Mouse (Mus musculus) hindbrain, embryonic 16.5 days (tissue): Measurements from ENCODE around the gene Twist2. TPM values are rescaled to one million over a fixed set of nuclear protein-coding genes. Genes with fewer than 3 reads are reported as not detected.

Experiments used
- ATAC-seq: fragments of 200-750 bp; cut with Nextera tagmentation; 2 replicates; pipeline ENCODE4 v1.8.0; 2017; ENCODE audit warnings: moderate TSS enrichment, moderate library complexity
- H3K27ac ChIP-seq: fragments of 300-500 bp; sonication (generic); 2 replicates; pipeline ENCODE4 v1.5.1; 2014; ENCODE audit warnings: low read depth, mild to moderate bottlenecking, control low read depth, low read length, moderate library complexity
- H3K27me3 ChIP-seq: fragments of 300-500 bp; sonication (generic); replicated peaks from 2 replicates; pipeline ENCODE4 v1.6.1; 2014; ENCODE audit warnings: low read length; ENCODE audit not compliant: control insufficient read depth, insufficient read depth
- H3K36me3 ChIP-seq: fragments of 300-500 bp; sonication (generic); 2 replicates; pipeline ENCODE4 v1.6.1; 2014; ENCODE audit warnings: mild to moderate bottlenecking, low read length, moderate library complexity, mixed read lengths; ENCODE audit not compliant: control insufficient read depth, insufficient read depth
- H3K4me1 ChIP-seq: fragments of 300-500 bp; sonication (generic); 2 replicates; pipeline ENCODE4 v1.6.1; 2014; ENCODE audit warnings: low read depth, low read length; ENCODE audit not compliant: control insufficient read depth, insufficient read depth
- H3K4me2 ChIP-seq: fragments of 300-500 bp; sonication (generic); 2 replicates; pipeline ENCODE4 v1.6.1; 2014; ENCODE audit warnings: mild to moderate bottlenecking, low read length, control low read depth, moderate library complexity
- H3K4me3 ChIP-seq: fragments of 300-500 bp; sonication (generic); 2 replicates; pipeline ENCODE4 v1.5.1; 2014; ENCODE audit warnings: mild to moderate bottlenecking, low read length, control low read depth, moderate library complexity
- H3K9ac ChIP-seq: fragments of 300-500 bp; sonication (generic); 2 replicates; pipeline ENCODE4 v1.6.1; 2014; ENCODE audit warnings: low read depth, mild to moderate bottlenecking, control low read depth, low read length, moderate library complexity
- H3K9me3 ChIP-seq: fragments of 300-500 bp; sonication (generic); 2 replicates; pipeline ENCODE4 v1.6.1; 2014; ENCODE audit warnings: mild to moderate bottlenecking, low read length, moderate library complexity; ENCODE audit not compliant: control insufficient read depth
- WGBS: fragments of 180-500 bp; shearing (Covaris S2); extraction: QIAGEN DNeasy Blood & Tissue Kit; methylation state at CpG from one replicate; pipeline ENCODE4 v1.1.7; 2014; 5-methylcytosine and 5-hydroxymethylcytosine counted together
- polyA plus RNA-seq: library from polyadenylated mRNA; unstranded; fragments of >200 nt; fragmentation: Nextera tagmentation; extraction: Ambion mirVana; gene quantifications from 2 replicates; pipeline ENCODE4 v1.2.1, GENCODE M21; 2015

Twist2 gene
- polyA plus RNA-seq, 1 experiment from 2014 or later: 2.0 TPM

- H3K4me3 ChIP-seq: no peak overlapping the region
- no peaks in the 10 kb centered on the region for H3K36me3 ChIP-seq
- 80% methylated on average over 9 of the region's 9 CpGs for WGBS
- H3K9ac ChIP-seq: no peak overlapping the region
- no peak for ATAC-seq
- H3K4me1 ChIP-seq: no peaks in the 10 kb centered on the region
- no peaks in the 10 kb centered on the region for H3K27me3 ChIP-seq
- H3K4me2 ChIP-seq: no peak overlapping the region
- H3K9me3 ChIP-seq: no peaks in the 10 kb centered on the region
- no peak overlapping the region for H3K27ac ChIP-seq
Observed at GRCm38 (mm10) chr1:91856771-91857664, 55.8 kb downstream of the Twist2 start.

- H3K4me3 ChIP-seq: no peak overlapping the region
- WGBS: 85% methylated on average over 11 of the region's 11 CpGs
- no peak overlapping the region for H3K27ac ChIP-seq
- no peaks in the 10 kb centered on the region for H3K4me1 ChIP-seq
- no peak for ATAC-seq
- H3K27me3 ChIP-seq: no peaks in the 10 kb centered on the region
- H3K9me3 ChIP-seq: no peaks in the 10 kb centered on the region
- no peak overlapping the region for H3K9ac ChIP-seq
- H3K36me3 ChIP-seq: no peaks in the 10 kb centered on the region
- no peak overlapping the region for H3K4me2 ChIP-seq
Observed at GRCm38 (mm10) chr1:91858101-91858790, 57.0 kb downstream of the Twist2 start.

GRCm38 (mm10) chr1:91858901-91859300 lies 57.6 kb downstream of the Twist2 start:
- Histone ChIP-seq H3K4me3 (no peak overlapping the region), H3K27ac (no peak overlapping the region), H3K9ac (no peak overlapping the region), H3K36me3 (no peaks in the 10 kb centered on the region), H3K4me2 (no peak overlapping the region), H3K9me3 (no peaks in the 10 kb centered on the region), H3K4me1 (no peaks in the 10 kb centered on the region), H3K27me3 (no peaks in the 10 kb centered on the region)
- ATAC-seq: no peak
- WGBS: 93% methylated on average over 1 of the region's 1 CpGs

GRCm38 (mm10) chr1:91861511-91861910 lies 60.2 kb downstream of the Twist2 start:
- ATAC-seq: no peak
- no peaks in the 10 kb centered on the region for H3K9me3 ChIP-seq
- no peak overlapping the region for H3K9ac ChIP-seq
- no peaks in the 10 kb centered on the region for H3K27me3 ChIP-seq
- no peak overlapping the region for H3K4me2 ChIP-seq
- H3K27ac ChIP-seq: no peak overlapping the region
- no peak overlapping the region for H3K4me3 ChIP-seq
- no peaks in the 10 kb centered on the region for H3K4me1 ChIP-seq
- H3K36me3 ChIP-seq: no peaks in the 10 kb centered on the region
- 87% methylated on average over 7 of the region's 7 CpGs for WGBS

- Histone ChIP-seq H3K9me3 (no peaks in the 10 kb centered on the region), H3K4me2 (no peak overlapping the region), H3K27me3 (no peaks in the 10 kb centered on the region; the same call in 1 of the 2 replicates), H3K36me3 (no peaks in the 10 kb centered on the region), H3K4me3 (no peak overlapping the region), H3K4me1 (no peaks in the 10 kb centered on the region), H3K27ac (no peak overlapping the region), H3K9ac (no peak overlapping the region)
- whole genome bisulfite sequencing: 61% methylated on average over 2 of the region's 2 CpGs
- no peak for ATAC-seq
Observed at GRCm38 (mm10) chr1:91866001-91866400, 64.7 kb downstream of the Twist2 start.

- H3K27ac ChIP-seq: no peak overlapping the region
- no peak for ATAC-seq
- H3K4me2 ChIP-seq: no peak overlapping the region
- 51% methylated on average over 6 of the region's 6 CpGs for WGBS
- H3K9ac ChIP-seq: no peak overlapping the region
- H3K36me3 ChIP-seq: no peaks in the 10 kb centered on the region
- no peaks in the 10 kb centered on the region for H3K4me1 ChIP-seq
- H3K9me3 ChIP-seq: no peaks in the 10 kb centered on the region
- H3K27me3 ChIP-seq: no peaks in the 10 kb centered on the region; the same call in 1 of the 2 replicates
- H3K4me3 ChIP-seq: no peak overlapping the region
Observed at GRCm38 (mm10) chr1:91871101-91871500, 69.8 kb downstream of the Twist2 start.

- Histone ChIP-seq H3K4me3 (no peak overlapping the region), H3K27me3 (no peaks in the 10 kb centered on the region; the same call in 1 of the 2 replicates), H3K36me3 (no peaks in the 10 kb centered on the region), H3K4me2 (no peak overlapping the region), H3K9me3 (no peaks in the 10 kb centered on the region), H3K4me1 (no peaks in the 10 kb centered on the region), H3K27ac (no peak overlapping the region), H3K9ac (no peak overlapping the region)
- WGBS: 58% methylated on average over 8 of the region's 8 CpGs
- no peak for ATAC-seq
Observed at GRCm38 (mm10) chr1:91872388-91873059, 71.3 kb downstream of the Twist2 start.

- Histone ChIP-seq H3K4me2 (no peak overlapping the region), H3K9me3 (no peaks in the 10 kb centered on the region), H3K27me3 (peaks cover 2% of the 10 kb centered on the region; the same call in 1 of the 2 replicates), H3K36me3 (no peaks in the 10 kb centered on the region), H3K4me1 (no peaks in the 10 kb centered on the region), H3K9ac (no peak overlapping the region), H3K4me3 (no peak overlapping the region), H3K27ac (no peak overlapping the region)
- ATAC-seq: no peak
- WGBS: 69% methylated on average over 10 of the region's 10 CpGs
Observed at GRCm38 (mm10) chr1:91873572-91874285, 72.5 kb downstream of the Twist2 start.
